Mouse (Mus musculus) inflammation-experienced regulatory T-cells, adult 16 weeks (primary cell): ENCODE measurements around the gene Car8. TPM values are rescaled to one million over a fixed set of nuclear protein-coding genes. Genes with fewer than 3 reads are reported as not detected.

Experiments
- polyA plus RNA-seq: library from polyadenylated mRNA; unstranded; fragments of 100-300 nt; shearing (Covaris generic); gene quantifications from one replicate; pipeline ENCODE4 v1.2.1, GENCODE M21; 2017

Gene Car8
- 0.10 TPM for polyA plus RNA-seq

GRCm38 (mm10) chr4:8238560-8239305, at the start of gene Car8:
TSS of gene Car8 (minus strand) at chr4:8239041.

